Mouse (Mus musculus) erythroblast, embryonic 14.5 days (primary cell): ENCODE results near the gene Aar2.

Source experiments
- GATA1 ChIP-seq: IDR thresholded peaks from 2 replicates; pipeline ENCODE4 v1.6.1; 2012; ENCODE audit warnings: low read length, inconsistent platforms, mixed read lengths
- TAL1 ChIP-seq: IDR thresholded peaks from 3 replicates; pipeline ENCODE4 v1.6.1; 2012; ENCODE audit warnings: low read length, inconsistent platforms, mixed read lengths

- TF ChIP-seq TAL1 (no peak), GATA1 (no peak)
Measured at GRCm38 (mm10) chr2:156594987-156595490, 47.7 kb downstream of the Aar2 start.
